Mouse (Mus musculus) left cerebral cortex, adult 9 months (tissue): ENCODE data around the gene Ppif.

Source experiments
- DNase-seq, 2 experiments: peaks; one replicate each; pipeline ENCODE4 v3.0.0; 2022; ENCODE audit warnings: low spot score in 2 of 2

Ppif gene

GRCm38 (mm10) chr14:25695059-25695458, 1.1 kb downstream of the Ppif start:
- DNase-seq = no peak

DNA sequence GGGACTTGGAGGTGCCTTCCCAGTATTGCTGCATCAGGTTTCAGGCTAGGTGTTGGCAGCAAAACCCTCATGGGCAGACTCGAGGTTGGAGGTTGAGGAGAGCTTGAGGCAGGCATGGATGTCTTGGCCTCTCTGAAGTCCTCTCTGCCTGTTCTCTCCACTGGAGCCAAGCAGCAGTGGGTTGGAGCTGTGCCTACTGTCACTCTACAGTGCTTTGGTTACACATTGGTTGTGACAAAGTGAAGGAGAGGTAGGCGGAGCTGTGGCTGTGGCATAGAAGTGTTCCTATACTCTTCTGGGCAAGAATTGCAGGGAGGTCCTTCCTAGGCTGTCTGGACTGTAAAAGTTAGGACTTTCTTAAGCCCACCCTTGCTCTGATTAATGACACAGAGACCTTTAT, 2.4 kb downstream of the Ppif start:
- DNase-seq = no peak

- DNase-seq = peak in 1 of 2 experiments; percentile 51
These were observed 8.0 kb downstream of the Ppif start for GRCm38 (mm10) chr14:25701986-25702385.

DNA sequence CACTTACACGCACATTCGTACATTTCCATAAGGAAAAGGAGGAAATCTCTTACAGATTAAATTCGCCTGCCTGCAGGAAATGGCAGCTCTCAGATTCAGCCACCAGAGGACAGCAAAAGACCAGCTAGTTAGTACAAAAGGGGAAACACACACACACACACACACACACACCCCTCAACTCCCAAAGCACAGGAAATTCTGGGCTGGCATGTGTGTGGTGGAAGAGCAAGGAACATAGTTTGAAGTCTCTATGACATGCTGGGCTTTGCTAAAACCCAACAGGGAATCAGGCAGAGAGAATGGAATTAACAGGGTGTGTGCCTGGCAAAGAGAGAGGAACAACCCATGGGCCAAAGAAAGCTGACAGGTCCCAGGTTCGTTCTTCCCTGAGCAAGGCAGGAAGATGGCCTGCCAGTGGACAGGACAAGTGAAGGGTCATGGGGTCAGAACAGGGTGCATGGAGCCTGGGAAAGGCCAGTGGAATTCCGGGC, 13.8 kb downstream of the Ppif start:
- peak in 1 of 2 experiments; percentile 78 for DNase-seq

- DNase-seq = no peak
These were observed 14.5 kb downstream of the Ppif start for GRCm38 (mm10) chr14:25708451-25708850.

- no peak for DNase-seq
These were observed 15.0 kb downstream of the Ppif start for GRCm38 (mm10) chr14:25708917-25709316.

GRCm38 (mm10) chr14:25710073-25710472, 16.1 kb downstream of the Ppif start:
- DNase-seq = no peak

DNA sequence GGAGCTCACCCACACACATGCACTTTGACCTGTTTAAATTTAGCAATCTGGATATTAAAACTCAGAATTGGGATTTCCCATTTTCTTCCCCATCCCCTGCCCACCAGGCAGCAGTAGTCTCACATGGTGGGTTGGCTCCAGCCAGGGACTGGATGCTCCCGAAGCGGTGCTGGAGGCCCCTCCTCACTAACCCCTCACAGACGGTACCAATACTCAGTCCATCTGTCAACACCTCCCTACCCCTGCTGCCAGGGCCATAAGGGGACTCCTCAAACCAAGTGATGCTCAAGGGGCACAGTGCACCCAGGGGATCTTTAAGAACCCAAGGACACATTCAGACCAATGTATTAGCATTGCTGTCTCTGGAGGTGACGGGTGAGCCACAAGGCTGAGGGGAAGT, 16.7 kb downstream of the Ppif start:
- DNase-seq = no peak

GRCm38 (mm10) chr14:25711177-25711576, 17.2 kb downstream of the Ppif start:
- no peak for DNase-seq

- no peak for DNase-seq
These were observed 17.6 kb downstream of the Ppif start for GRCm38 (mm10) chr14:25711602-25712001.

DNA sequence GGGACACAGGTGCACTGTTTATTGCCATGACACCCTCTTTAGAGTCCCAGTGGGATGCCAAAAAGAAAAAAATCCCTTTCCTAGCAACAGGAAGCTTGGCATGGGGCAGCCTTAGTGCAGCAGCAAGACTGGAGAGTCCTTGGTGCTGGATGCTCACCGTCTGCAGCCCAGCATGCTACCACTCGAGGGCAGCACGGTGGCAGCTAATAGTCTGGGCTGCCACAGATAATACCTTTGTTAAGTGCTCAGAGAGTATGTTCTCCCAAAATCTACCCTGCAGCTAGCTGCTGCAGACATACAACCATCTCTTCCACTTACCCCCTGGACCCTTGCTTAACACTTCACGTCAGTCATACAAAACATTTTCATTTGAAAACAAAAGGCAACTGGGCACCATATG, 19.5 kb downstream of the Ppif start:
- DNase-seq = no peak

- no peak for DNase-seq
These were observed 22.6 kb downstream of the Ppif start for GRCm38 (mm10) chr14:25716528-25716927.

GRCm38 (mm10) chr14:25717718-25718117, 23.8 kb downstream of the Ppif start:
- DNase-seq = no peak

GRCm38 (mm10) chr14:25718471-25718870, 24.5 kb downstream of the Ppif start:
- no peak for DNase-seq

DNA sequence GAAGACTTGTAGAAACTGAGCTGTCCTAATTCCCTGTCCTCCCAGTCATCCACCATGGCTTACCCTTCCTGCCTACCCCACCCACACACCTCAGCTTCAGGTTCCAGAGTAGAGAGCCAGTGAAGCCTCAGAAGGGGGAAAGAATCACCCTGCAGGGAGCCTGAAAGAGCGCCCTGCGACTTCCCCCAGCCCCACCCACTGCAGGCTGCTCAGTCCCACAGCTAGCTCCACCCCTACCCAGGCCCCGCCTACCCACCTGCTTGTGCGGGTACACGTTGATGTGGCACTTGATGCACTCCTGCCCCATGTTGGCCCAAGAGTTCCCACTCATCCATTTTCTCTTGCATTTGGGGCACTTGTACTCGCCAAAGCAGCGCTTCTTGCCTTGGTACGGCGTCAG, 25.4 kb downstream of the Ppif start:
- no peak for DNase-seq

GRCm38 (mm10) chr14:25720962-25721707, 27.2 kb downstream of the Ppif start:
- DNase-seq = no peak

GRCm38 (mm10) chr14:25725032-25725497, 31.1 kb downstream of the Ppif start:
- no peak for DNase-seq

DNA sequence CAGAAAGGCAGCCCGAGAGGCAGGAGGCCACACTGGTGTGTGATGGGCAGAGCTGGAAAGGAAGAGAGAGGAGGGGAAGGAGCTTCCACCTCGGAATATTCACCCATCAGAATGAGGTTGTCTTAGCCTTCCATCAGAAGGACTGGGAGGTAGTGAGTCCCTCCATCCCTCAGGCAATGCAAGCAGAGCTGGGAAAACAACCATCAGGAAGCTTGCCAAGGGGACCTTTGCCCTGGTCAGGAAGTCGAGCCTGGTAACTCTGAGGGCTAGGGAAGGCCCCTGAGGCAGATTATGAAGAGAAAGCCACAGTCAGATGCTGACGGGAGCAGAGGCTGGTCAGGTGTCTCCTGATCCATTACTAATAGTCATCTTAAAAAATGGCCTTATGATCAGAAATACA, 31.7 kb downstream of the Ppif start:
- no peak for DNase-seq

DNA sequence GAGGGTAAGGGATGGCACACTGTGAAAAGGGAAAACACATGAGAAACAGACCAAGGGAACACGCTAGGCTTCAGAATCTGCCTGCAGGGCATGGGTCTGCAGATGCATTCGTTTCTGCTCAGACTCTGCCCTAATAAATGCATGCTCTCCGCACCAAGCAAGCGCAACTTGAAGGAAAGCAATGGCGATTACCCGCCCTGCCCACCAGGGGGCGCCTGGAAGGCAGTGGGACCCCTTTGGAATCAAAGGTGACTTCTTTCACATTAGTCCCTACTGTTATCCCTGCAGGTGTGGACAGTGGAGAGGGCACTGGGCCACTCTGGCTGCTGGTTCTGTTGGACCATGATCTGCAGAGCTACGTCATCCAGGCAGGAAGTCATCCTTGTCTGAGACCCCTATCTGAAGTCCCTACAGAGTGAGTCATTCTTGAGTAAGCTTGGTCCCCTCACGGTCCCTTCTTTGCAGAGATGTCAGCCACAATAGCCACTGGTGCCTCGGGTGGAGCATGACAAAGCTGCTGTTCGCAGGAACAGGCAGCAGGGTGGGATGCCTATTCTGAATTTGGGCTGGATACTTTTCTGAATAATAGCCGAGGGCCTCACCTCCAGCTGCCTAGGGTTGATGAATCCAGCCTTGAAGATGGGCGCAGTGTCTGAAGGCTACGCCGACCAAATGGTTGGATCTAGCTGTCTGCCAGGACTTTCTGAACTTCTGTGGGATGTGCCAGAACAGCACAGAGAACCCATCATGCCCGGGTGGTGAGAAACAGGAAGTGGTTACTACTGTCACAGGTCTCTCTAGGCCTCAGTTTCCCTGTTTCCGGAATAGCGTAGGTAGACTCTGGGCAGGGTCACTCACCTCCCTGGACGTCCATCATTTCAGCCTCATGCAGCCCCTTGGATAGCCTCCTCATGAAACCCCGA, 32.5 kb downstream of the Ppif start:
- DNase-seq = no peak

DNA sequence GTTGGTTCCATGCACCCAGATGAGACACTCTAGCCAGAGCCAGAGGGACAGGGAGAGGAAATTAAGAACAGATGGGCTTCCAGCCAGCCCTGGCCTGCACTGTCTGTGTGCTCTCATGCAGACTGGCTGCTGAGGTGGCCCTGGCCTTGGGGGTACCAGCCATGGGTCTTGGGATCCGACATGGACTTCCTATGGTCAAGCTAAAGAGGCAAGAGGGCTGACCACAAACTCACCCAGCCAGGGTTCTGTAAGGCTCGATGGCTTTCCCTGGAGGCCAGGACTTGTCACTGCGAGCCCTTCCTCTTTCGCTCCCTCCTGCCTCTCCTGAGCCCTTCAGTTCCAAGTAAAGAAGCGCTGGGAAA, 33.2 kb downstream of the Ppif start:
- no peak for DNase-seq

DNA sequence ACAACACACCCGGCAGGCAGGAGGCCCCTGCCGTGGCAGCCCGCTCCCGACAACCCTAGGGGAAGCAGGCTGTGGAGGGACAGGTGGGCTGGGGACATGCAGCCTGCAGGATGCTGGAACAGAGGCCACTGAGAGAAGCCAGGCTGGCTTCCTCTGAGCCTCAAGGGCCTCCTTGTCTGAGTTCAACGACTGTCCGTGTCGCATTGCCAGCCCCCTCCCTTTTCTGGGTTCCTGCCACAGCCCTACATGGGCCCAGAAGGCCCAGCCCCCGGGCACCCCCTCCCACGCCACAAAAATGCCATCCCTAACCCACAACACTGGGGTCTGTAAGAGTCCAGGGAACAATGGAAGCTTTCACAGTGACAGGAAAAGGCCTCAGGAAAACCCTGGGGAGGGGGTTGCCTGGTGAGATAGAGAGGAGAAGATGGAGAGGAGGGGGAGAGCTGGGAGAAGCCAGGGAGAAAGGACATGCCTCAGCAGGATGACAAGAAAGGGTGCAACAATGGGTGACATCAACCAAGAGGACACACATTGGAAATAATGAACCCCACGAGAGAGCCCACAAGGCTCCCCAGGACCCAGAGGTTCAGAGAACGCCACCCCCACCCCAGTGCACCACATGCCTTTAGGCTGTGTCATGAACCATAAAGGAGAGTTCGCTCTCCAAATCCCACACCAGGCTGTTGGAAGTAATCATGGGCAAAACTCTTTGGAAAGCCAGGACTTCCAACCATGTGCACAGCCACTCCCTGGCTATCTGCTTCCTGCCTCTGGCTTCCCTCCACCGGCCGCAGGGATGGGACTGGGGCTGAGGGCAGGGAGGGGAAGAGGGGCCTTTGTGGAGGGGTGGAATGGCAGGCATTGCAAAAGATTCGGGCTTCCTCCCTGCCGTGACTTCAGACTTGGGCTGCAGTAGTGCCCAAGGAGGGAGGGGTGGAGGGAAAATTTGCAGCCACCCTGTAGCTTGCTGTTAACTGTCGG, 41.1 kb downstream of the Ppif start:
- DNase-seq = no peak

- DNase-seq = no peak
These were observed 42.2 kb downstream of the Ppif start for GRCm38 (mm10) chr14:25736140-25736539.
